Mouse (Mus musculus) thymus, postnatal 10 days (tissue): Measurements from ENCODE around the gene Myoz2.
A peak's percentile ranks its signal among the peaks of the same experiment; 100 is the strongest.

Source experiments
- DNase-seq, 2 experiments: peaks; one replicate each; pipeline ENCODE4 v3.0.0; 2021; ENCODE audit warnings: low spot score in 2 of 2

The Myoz2 gene

GRCm38 (mm10) chr3:123007386-123007785 lies 27.4 kb downstream of the Myoz2 start:
- no peak for DNase-seq

DNA sequence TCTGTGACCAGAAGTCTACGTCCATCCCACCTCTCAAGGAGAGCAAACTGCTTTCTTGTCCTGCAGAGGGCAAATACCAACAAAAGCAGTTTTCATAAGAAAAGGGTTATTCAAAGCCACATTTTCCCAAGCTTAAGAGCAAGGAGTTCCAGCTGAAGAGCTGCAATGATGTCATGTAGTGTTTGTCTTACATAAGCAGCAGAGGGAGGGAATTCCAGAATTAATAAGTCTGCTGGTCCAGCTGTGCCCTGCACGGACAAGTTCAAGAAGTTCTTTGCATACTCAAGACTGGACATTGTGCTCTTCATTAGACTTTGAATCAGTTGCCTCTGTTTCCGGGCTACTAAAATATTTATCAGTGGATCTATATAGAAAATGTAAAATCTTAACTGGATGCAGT lies 33.8 kb downstream of the Myoz2 start:
- DNase-seq = no peak

GRCm38 (mm10) chr3:122998511-122998910 lies 36.3 kb downstream of the Myoz2 start:
- DNase-seq = no peak

DNA sequence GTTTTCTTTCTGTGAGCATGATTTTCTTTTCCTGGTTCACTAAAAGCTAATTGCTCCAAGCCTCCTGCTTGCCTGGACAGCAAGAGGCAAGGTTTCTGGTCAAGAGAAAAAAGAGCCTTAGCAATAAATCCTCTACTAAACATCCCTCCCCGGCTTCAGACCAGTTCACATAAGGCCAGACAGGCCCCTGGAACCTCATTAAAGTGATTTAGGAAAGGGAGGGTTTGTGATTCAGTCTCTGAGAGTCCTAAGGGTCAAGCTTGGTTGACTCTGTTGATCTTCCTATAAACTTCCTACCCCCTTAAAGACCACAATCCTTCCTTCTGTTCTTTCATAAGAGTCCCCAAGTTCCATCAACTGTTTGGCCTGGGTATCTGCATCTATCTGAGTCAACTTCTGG lies 37.8 kb downstream of the Myoz2 start:
- no peak for DNase-seq

GRCm38 (mm10) chr3:122986906-122987305 lies 47.9 kb downstream of the Myoz2 start:
- DNase-seq = no peak

DNA sequence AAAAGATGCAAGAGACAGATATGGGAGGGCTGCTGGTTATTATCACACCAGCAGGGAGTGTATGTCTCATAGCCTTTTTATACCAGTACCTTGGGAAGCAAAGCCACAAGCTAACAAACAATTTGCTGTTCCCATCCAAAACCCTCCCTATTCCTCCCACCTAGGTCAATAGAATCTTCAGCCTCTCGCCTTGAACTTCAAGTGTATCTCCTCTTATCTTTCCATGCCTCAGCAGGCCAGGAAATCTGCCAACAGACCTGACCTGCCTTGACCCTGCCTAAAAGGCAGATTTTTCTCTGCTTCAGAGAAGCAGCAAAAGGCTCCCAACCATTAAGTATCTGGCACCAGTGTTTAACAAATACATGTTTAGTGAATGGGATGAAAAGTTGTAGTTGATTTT lies 48.4 kb downstream of the Myoz2 start:
- no peak for DNase-seq

- DNase-seq = no peak
These were observed 49.5 kb downstream of the Myoz2 start for GRCm38 (mm10) chr3:122985183-122985944.

- peak; percentile 83 to 86 for DNase-seq
These were observed 50.3 kb downstream of the Myoz2 start, which contains the start of gene Usp53 for GRCm38 (mm10) chr3:122984249-122985182. Usp53 (minus strand) TSS chr3:122984510.

DNA sequence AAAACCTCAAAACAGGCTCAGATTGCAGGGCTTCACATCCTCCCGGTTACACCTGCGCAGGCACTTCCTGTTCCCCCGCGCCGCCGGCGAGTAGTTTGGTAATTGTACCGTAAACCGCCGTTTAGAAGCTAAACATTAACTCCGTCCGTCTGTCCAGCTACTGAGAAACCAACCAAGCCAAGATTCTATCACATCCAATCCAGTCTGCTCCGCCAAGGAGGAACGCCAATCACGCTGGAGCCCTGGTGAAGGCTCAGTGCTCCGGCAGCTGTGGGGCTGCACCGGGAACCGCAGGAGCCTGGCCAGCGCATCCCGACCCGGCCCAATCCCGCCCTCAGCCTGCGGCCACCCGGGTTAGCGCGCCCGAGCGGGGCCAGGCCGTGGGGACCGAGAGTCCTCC lies 51.0 kb downstream of the Myoz2 start:
- peak; percentile 43 to 54 for DNase-seq

- no peak for DNase-seq
These were observed 58.9 kb downstream of the Myoz2 start for GRCm38 (mm10) chr3:122975964-122976363.

GRCm38 (mm10) chr3:122975363-122975762 lies 59.5 kb downstream of the Myoz2 start:
- no peak for DNase-seq

DNA sequence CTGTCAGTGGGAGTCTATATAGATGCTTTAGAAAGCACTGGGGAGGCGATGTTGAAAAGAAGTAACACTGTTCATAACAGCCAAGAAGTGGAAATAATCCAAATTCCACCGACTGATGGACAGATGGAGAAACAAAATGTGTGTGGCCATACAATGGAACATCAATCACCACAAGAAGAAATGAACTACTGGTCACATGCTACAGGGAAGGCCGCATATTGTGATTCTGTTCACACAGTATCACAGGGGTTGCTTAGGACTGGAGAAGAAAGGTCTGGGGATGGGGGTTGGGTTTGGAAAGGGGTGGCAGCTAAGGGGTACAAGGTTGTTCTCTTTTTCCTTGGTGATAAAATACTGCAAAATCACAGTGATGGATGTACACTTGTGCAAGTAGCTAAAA lies 60.0 kb downstream of the Myoz2 start:
- no peak for DNase-seq

DNA sequence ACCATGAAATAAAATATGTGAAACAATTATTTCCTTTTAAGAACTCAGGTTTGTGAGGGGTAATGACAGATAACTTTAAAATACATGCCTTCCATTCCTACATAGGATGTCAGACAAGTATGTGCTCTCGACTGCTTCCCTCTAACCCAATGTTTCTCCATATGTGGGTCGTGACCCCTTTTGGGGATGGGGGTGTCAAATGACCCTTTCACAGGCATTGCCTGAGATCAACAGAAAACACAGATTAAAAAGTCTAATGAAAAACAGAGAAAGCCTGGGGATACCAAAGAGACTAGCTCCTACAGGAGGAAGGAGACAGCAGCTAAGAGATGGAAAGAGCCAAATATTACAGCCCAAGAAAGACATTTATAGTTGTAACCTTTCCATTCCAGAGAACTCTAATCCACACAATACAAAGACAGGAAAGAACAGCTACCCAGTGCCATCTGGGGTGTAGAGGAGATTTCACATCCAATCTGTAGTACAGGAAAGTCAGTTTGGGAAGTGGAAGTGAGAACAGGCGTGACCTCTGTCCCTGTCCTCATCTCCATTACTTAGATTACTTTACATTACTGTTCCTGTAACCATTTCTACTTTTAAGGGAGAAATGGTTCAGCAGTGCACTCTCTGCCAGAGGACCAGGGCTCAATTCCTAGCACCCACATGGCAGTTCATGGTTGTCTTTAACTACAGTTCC lies 62.5 kb downstream of the Myoz2 start:
- no peak for DNase-seq

- no peak for DNase-seq
These were observed 66.4 kb downstream of the Myoz2 start for GRCm38 (mm10) chr3:122968391-122968790.

- no peak for DNase-seq
These were observed 70.5 kb downstream of the Myoz2 start for GRCm38 (mm10) chr3:122964301-122964700.
